Mouse (Mus musculus): Measurements from ENCODE around the gene Olfr446. TPM values are rescaled to one million over a fixed set of nuclear protein-coding genes. Genes with fewer than 3 reads are reported as not detected.

Olfr446 gene
- total RNA-seq (2021): not detected
- long read RNA-seq, experiment 1: 0 reads
- long read RNA-seq, experiment 2: 0 reads

DNA sequence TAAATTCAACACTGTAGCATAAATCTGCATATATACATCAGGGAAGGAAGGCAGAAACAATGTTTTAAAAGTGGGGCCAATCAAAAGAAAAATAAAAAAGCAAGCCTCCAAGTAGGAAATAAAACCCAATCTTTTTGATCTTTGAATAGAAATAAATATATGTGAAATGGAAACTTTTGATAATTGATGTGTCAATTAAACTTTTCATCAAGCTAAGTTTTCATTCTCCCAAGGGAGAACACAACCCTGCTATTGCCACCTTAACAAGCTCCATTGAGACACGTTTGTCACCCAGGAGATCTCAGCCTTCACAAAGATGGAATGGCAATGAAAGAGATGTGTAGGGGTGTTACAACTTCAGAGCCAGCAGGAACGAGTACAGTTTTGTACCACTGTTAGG is at the start of gene Olfr446:
Gene Olfr446 (plus strand): TSS at position 301 of the 400 bp plus-strand sequence.
- DNase-seq: no peak
- intact Hi-C loops (cut with DNase I): loop anchor here (10.0 kb wide), 1 partner anchor 74 kb away; no protein-coding TSS in a partner anchor

DNA sequence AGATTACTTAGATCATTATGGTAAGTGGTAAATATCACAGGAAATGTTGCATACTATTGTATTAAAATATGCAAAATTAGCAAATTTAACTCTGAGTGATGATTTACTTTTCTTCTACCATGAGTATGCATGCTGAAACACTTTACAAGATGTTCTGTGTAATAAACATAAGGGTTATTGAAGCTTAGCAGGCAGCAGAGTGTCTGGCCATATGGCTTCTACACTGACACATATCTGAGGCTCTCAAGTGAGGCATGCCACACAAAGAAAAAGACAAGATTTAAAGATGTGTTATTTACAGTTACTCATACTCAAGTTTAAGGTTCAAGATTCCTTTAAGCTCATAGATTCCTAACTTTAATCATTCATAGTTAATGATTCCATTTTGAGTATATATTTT is 44.9 kb upstream of the Olfr446 start:
- intact Hi-C loops (cut with DNase I): no loop called here
- DNase-seq: no peak

DNA sequence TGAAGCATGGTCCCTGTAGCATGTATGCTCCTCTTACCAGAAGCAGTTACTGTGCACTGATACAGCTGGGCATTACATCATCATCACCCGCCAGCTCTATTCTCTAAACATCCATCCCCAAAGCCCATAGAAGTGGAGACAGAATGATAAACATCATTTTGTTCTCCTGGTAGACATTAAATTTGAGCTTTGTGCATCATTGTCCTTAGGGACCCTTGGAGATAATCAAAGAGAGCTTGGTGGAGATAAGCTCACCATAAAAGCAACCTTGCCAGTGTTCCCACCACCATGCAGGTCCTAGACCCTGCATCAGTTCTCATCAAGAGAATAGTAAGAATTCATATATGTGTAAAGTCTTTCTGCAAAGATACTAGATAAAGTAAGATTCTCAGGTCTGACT is 31.0 kb upstream of the Olfr446 start, which contains the start of gene Olfr448:
Gene Olfr448 (plus strand): TSS at position 301 of the 400 bp plus-strand sequence.
- intact Hi-C loops (cut with DNase I): no loop called here
- no peak for DNase-seq

DNA sequence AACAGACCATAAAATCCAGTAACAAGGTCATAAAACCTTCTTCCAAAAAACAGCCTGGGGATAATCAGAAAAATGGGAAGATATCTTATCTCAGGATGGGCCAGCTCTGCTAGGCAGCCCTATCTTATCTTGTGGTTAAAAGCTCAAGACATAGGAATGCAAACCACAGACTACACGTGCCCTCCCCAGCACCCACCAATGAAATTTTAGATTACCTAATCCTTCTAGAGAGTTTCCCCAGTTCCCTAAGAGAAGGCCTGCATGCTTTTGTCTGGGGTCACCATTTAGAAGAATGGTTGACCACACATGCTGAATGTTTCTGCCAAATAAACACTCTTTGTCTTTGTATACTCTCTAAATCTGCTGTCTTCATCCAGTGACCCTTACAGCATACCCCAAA is 20.8 kb upstream of the Olfr446 start:
- intact Hi-C loops (cut with DNase I): no loop called here

DNA sequence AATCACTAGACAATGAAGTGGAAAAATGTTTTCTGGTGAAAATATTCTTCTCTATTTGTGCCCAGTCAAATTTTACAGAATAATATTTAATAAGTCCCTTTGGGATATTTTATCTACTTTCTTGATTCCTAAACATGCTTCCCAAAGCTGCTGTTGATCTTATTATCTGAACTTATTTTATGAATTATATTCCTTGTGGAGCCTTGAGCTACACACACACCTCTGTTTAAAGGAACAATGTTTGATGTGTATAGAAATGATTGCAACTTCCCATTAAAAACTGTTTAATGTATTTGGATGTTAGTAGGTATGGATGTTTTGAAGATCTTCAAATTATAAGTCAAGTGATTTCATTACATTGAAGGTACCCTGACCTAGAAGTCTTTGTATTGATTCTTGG is 12.6 kb upstream of the Olfr446 start, which contains the start of gene Olfr447:
Gene Olfr447 (plus strand): TSS at position 301 of the 400 bp plus-strand sequence.
- intact Hi-C loops (cut with DNase I): no loop called here

More for the DNA sequence above, 20.8 kb upstream of the Olfr446 start:
- DNase-seq: no peak

DNA sequence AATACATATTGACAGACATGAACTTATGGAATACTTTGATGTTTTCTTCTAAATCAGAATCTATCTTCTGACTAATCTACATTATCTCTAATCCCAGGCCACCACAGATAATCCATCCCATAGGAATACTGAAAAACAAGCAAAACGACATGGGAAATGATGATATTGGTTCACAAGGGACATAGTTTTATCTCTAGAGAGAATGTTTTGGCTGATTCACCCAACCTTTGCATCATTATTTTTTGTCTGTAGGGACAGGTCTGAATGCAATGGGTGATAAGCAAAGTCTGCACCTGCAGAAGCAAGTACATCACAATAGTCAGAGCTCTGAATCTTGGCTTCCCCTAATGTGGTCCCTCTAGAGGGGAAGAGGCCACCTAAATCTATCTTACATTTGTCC is 27.6 kb downstream of the Olfr446 start, which contains the start of gene Olfr444:
Gene Olfr444 (plus strand): TSS at position 301 of the 400 bp plus-strand sequence.
- intact Hi-C loops (cut with DNase I): no loop called here
- DNase-seq: no peak

More for the DNA sequence above, 12.6 kb upstream of the Olfr446 start, which contains the start of gene Olfr447:
- DNase-seq: no peak

DNA sequence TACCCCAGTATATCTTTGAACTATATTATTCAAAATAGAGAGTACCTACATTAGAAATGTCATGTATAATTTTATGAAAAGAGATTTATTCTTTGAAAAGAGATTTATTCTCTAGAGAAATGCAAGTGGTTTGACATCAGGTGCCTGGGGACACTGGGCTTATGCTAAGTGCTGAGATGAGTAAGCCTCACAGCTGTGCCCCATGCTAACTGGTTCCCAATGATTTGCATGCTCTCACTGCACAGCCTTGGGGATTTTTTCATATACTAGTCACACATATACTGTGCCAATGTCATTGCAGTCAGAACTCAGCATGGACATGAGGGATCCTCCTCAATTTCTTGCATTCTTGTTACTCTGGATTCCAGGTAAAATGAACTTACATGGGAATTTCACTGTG is 59.2 kb downstream of the Olfr446 start:
- intact Hi-C loops (cut with DNase I): no loop called here
- DNase-seq: no peak

Other genes with a start within 250 kb of the Olfr446 start
- gene Tcaf1, start 211.3 kb upstream of the Olfr446 start, total RNA-seq (2021): 10 to 100 TPM; 18.1 to 18.6 TPM
- gene Olfr453, start 182.0 kb upstream of the Olfr446 start, total RNA-seq (2021): not detected
- not detected for gene Olfr38, start 165.0 kb upstream of the Olfr446 start, total RNA-seq (2021)
- gene Olfr452, start 136.3 kb upstream of the Olfr446 start, total RNA-seq (2021): not detected
- not detected for gene Olfr450, start 109.4 kb upstream of the Olfr446 start, total RNA-seq (2021)
- gene Olfr449, start 87.0 kb upstream of the Olfr446 start, total RNA-seq (2021): not detected
- gene Olfr448, start 30.9 kb upstream of the Olfr446 start, total RNA-seq (2021): not detected
- not detected for gene Olfr447, start 12.5 kb upstream of the Olfr446 start, total RNA-seq (2021)
- not detected for gene Olfr444, start 27.7 kb downstream of the Olfr446 start, total RNA-seq (2021)
- gene Olfr441, start 185.0 kb downstream of the Olfr446 start, total RNA-seq (2021): not detected
- not detected for gene Olfr237-ps1, start 225.2 kb downstream of the Olfr446 start, total RNA-seq (2021)
- gene Olfr437, start 241.9 kb downstream of the Olfr446 start, total RNA-seq (2021): not detected